In genomic region chr9:35361432-35361831, GRCm38 (mm10) we compare ENCODE assay signal across 12 mouse cellular contexts. TPM values are rescaled to one million over a fixed set of nuclear protein-coding genes. Genes with fewer than 3 reads are reported as not detected.
A peak's percentile ranks its signal among the peaks of the same experiment; 100 is the strongest.
DNase-seq lines count a peak whose midpoint lies in the region; ATAC-seq lines count a peak whose summit lies in the region.
"Had no signal": no experiment of that assay in that cellular context is flagged by ENCODE, and none has a peak within 500 bp of the region (broad histone marks: within the 10 kb centered on the region; RNA-seq: fewer than 3 reads in every experiment).

No protein-coding gene starts in this region.

- 34% methylated on average over 4 of the region's 4 CpGs for WGBS in hindbrain, embryonic 10.5 days
- WGBS in hindbrain, embryonic 13.5 days: 38% methylated on average over 4 of the region's 4 CpGs
- 56% methylated on average over 4 of the region's 4 CpGs for WGBS in embryonic facial prominence, embryonic 10.5 days
- 36% methylated on average over 4 of the region's 4 CpGs for WGBS in embryonic facial prominence, embryonic 15.5 days
- WGBS in limb, embryonic 11.5 days: 35% methylated on average over 4 of the region's 4 CpGs

- DNase-seq in hindbrain, embryonic 10.5 days (ENCODE audit: low spot score): no peak
- no peak for DNase-seq in embryonic facial prominence, embryonic 10.5 days (ENCODE audit: low spot score)
- DNase-seq in limb, embryonic 11.5 days (ENCODE audit: low spot score): no peak
- DNase-seq in layer of hippocampus, postnatal 25 days (ENCODE audit: extremely low spot score in 1 of 2, low spot score in 1 of 2): no peak
- no peak for DNase-seq in thymus, postnatal 0 days (ENCODE audit: low spot score)
- DNase-seq in left cerebral cortex, adult 18-20 months (ENCODE audit: low spot score in 2 of 2): no peak
- DNase-seq: spleen, adult 18-20 months had no signal

- H3K9ac ChIP-seq in hindbrain, embryonic 13.5 days: no peak overlapping the region
- H3K9ac ChIP-seq in embryonic facial prominence, embryonic 15.5 days: no peak overlapping the region
- peak overlapping the region; percentile 2; the same call in 1 of the 2 replicates for H3K9ac ChIP-seq in limb, embryonic 11.5 days (ENCODE audit: low read length)
- H3K9ac ChIP-seq: liver, embryonic 14.5 days; neural tube, embryonic 15.5 days had no signal

- no peaks in the 10 kb centered on the region for H3K9me3 ChIP-seq in hindbrain, embryonic 10.5 days
- no peaks in the 10 kb centered on the region for H3K9me3 ChIP-seq in hindbrain, embryonic 13.5 days
- H3K9me3 ChIP-seq in embryonic facial prominence, embryonic 10.5 days: no peaks in the 10 kb centered on the region
- H3K9me3 ChIP-seq in embryonic facial prominence, embryonic 15.5 days (replicated peaks): no peaks in the 10 kb centered on the region
- H3K9me3 ChIP-seq in limb, embryonic 11.5 days (ENCODE audit: control insufficient read depth, low read length): no peaks in the 10 kb centered on the region
- H3K9me3 ChIP-seq: megakaryocyte, embryonic 14.5 days; neural tube, embryonic 15.5 days had no signal

- ATAC-seq in hindbrain, embryonic 13.5 days (ENCODE audit: low FRiP score): no peak
- ATAC-seq in embryonic facial prominence, embryonic 15.5 days (ENCODE audit: insufficient number of reproducible peaks, low FRiP score, low TSS enrichment, low read depth): 0 out of 2 replicates have a peak, but pooled peaks have one; percentile 25
- no peak for ATAC-seq in limb, embryonic 11.5 days (ENCODE audit: insufficient number of reproducible peaks, low FRiP score, low TSS enrichment, low read depth)

- peaks cover 54% of the 10 kb centered on the region for H3K4me1 ChIP-seq in hindbrain, embryonic 10.5 days (replicated peaks)
- H3K4me1 ChIP-seq in hindbrain, embryonic 13.5 days (replicated peaks): peaks cover 27% of the 10 kb centered on the region
- peaks cover 66% of the 10 kb centered on the region for H3K4me1 ChIP-seq in embryonic facial prominence, embryonic 10.5 days
- H3K4me1 ChIP-seq in embryonic facial prominence, embryonic 15.5 days: peaks cover 57% of the 10 kb centered on the region
- peaks cover 54% of the 10 kb centered on the region for H3K4me1 ChIP-seq in limb, embryonic 11.5 days (ENCODE audit: control insufficient read depth, insufficient read depth, low read length)
- H3K4me1 ChIP-seq: megakaryocyte, embryonic 14.5 days had no signal

- H3K4me3 ChIP-seq in hindbrain, embryonic 10.5 days: no peak overlapping the region
- no peak overlapping the region for H3K4me3 ChIP-seq in hindbrain, embryonic 13.5 days
- H3K4me3 ChIP-seq in embryonic facial prominence, embryonic 10.5 days: no peak overlapping the region
- H3K4me3 ChIP-seq in embryonic facial prominence, embryonic 15.5 days (replicated peaks): no peak overlapping the region
- H3K4me3 ChIP-seq in limb, embryonic 11.5 days (ENCODE audit: low read depth, low read length): no peak overlapping the region
- H3K4me3 ChIP-seq: megakaryocyte, embryonic 14.5 days; neural tube, embryonic 15.5 days had no signal

- H3K36me3 ChIP-seq in hindbrain, embryonic 10.5 days: no peaks in the 10 kb centered on the region
- no peaks in the 10 kb centered on the region for H3K36me3 ChIP-seq in hindbrain, embryonic 13.5 days
- no peaks in the 10 kb centered on the region for H3K36me3 ChIP-seq in embryonic facial prominence, embryonic 10.5 days (replicated peaks)
- H3K36me3 ChIP-seq in embryonic facial prominence, embryonic 15.5 days: no peaks in the 10 kb centered on the region
- no peaks in the 10 kb centered on the region for H3K36me3 ChIP-seq in limb, embryonic 11.5 days (ENCODE audit: control insufficient read depth, insufficient read depth, low read length)
- H3K36me3 ChIP-seq: neural tube, embryonic 15.5 days had no signal

- peaks cover 51% of the 10 kb centered on the region for H3K27me3 ChIP-seq in hindbrain, embryonic 10.5 days (ENCODE audit: insufficient read depth, poor library complexity, severe bottlenecking)
- H3K27me3 ChIP-seq in hindbrain, embryonic 13.5 days: peaks cover 51% of the 10 kb centered on the region
- no peaks in the 10 kb centered on the region for H3K27me3 ChIP-seq in embryonic facial prominence, embryonic 10.5 days (replicated peaks; ENCODE audit: low read depth, poor library complexity, severe bottlenecking)
- H3K27me3 ChIP-seq in embryonic facial prominence, embryonic 15.5 days: no peaks in the 10 kb centered on the region
- H3K27me3 ChIP-seq in limb, embryonic 11.5 days (ENCODE audit: control insufficient read depth, insufficient read depth, low read length): no peaks in the 10 kb centered on the region

- H3K4me2 ChIP-seq in hindbrain, embryonic 13.5 days: no peak overlapping the region
- H3K4me2 ChIP-seq in embryonic facial prominence, embryonic 15.5 days (replicated peaks): no peak overlapping the region
- H3K4me2 ChIP-seq in limb, embryonic 11.5 days (ENCODE audit: low read depth, severe bottlenecking): no peak overlapping the region; the same call in 1 of the 2 replicates

- H3K27ac ChIP-seq in hindbrain, embryonic 10.5 days: peak overlapping the region; percentile 69
- H3K27ac ChIP-seq in hindbrain, embryonic 13.5 days: no peak overlapping the region
- H3K27ac ChIP-seq in embryonic facial prominence, embryonic 10.5 days (replicated peaks): peak overlapping the region; percentile 88
- peak overlapping the region; percentile 88 for H3K27ac ChIP-seq in embryonic facial prominence, embryonic 15.5 days (replicated peaks)
- peak overlapping the region; percentile 74 for H3K27ac ChIP-seq in limb, embryonic 11.5 days (replicated peaks; ENCODE audit: low read depth, low read length)
- H3K27ac ChIP-seq: liver, embryonic 14.5 days; neural tube, embryonic 15.5 days had no signal

RNA-seq across cellular contexts. Expression of gene Cdon, which starts 59.5 kb away (rescaled TPM):
- 11.7 and 15.4 TPM in 2 replicates for polyA plus RNA-seq in hindbrain, embryonic 10.5 days (2016; fragmentation: Nextera tagmentation; extraction: Ambion mirVana)
- 5.0 and 7.9 TPM in 2 replicates for polyA plus RNA-seq in hindbrain, embryonic 13.5 days (2015; fragmentation: Nextera tagmentation; extraction: Ambion mirVana)
- 9.1 and 9.9 TPM in 2 replicates for polyA plus RNA-seq in embryonic facial prominence, embryonic 10.5 days (2016; fragmentation: Nextera tagmentation; extraction: Ambion mirVana)
- polyA plus RNA-seq in embryonic facial prominence, embryonic 15.5 days (2015; fragmentation: Nextera tagmentation; extraction: Ambion mirVana): 15.3 and 16.3 TPM in 2 replicates
- polyA plus RNA-seq in limb, embryonic 11.5 days (2014; fragmentation: Nextera tagmentation; extraction: Ambion mirVana): 10.9 and 11.8 TPM in 2 replicates
- 10 to 100 TPM in 1 of 2 experiments, 1 to 10 TPM in 1; 9.5 to 15.8 TPM for total RNA-seq in layer of hippocampus, postnatal 25 days (2021)
- 1.5 and 2.0 TPM in 2 replicates for polyA plus RNA-seq in thymus, postnatal 0 days (2015; fragmentation: Nextera tagmentation; extraction: Ambion mirVana)
- total RNA-seq in left cerebral cortex, adult 18-20 months (2021): 1 to 10 TPM; 7.8 to 9.4 TPM
